Mouse (Mus musculus): ENCODE data around the gene Rpl13a. TPM values are rescaled to one million over a fixed set of nuclear protein-coding genes. Genes with fewer than 3 reads are reported as not detected.

Gene Rpl13a
- polyA plus RNA-seq, 1 experiment from 2014 or later = 1,616 TPM

DNA sequence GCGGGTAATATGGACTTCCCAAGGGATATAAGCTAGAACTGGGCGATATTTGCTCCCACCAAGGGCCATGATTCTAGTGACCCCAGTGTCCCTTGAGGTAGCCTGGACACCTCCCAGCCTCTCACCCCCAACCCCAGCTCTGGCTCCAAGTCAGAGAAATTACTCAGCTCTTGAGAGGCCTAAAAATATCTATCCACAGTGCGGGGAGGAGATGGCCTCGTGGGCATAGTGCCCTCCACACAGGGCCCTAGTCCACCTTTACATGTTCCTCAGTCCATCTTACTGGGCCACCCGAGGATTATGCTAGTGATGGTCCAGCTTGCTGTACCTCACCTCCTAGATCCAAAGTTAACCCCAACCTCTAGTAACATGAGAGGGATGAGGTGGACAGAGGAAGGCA lies 36.3 kb upstream of the Rpl13a start:
- ATAC-seq = no peak
- peaks cover 4% of the 10 kb centered on the region for H3K9me3 ChIP-seq (ENCODE audit: control insufficient read depth)
- H3K27ac ChIP-seq (ENCODE audit: low read depth, low read length) = no peak overlapping the region
- H3K36me3 ChIP-seq (ENCODE audit: control insufficient read depth, insufficient read depth) = peaks cover 7% of the 10 kb centered on the region; the same call in 1 of the 2 replicates
- no peak overlapping the region for H3K4me3 ChIP-seq (ENCODE audit: low read depth, low read length)
- H3K27me3 ChIP-seq (replicated peaks; ENCODE audit: control insufficient read depth, insufficient read depth, low read length) = peaks cover 71% of the 10 kb centered on the region
- no peak overlapping the region for H3K9ac ChIP-seq (ENCODE audit: low read depth, low read length)
- H3K4me2 ChIP-seq (replicated peaks; ENCODE audit: low read depth) = no peak overlapping the region
- no peak for TF ChIP-seq CTCF (IDR thresholded peaks at IDR 0.05; ENCODE audit: low read depth)
- WGBS = 59% methylated on average over 5 of the region's 5 CpGs
- peaks cover 5% of the 10 kb centered on the region; the same call in 1 of the 2 replicates for H3K4me1 ChIP-seq (replicated peaks; ENCODE audit: control insufficient read depth, insufficient read depth, low read length)

GRCm38 (mm10) chr7:45163735-45164490 lies 35.4 kb upstream of the Rpl13a start, which contains the start of gene Slc17a7:
Gene Slc17a7, plus strand, starts transcription at chr7:45163949.
- peak within 1 kb of the TSS; percentile 78 for H3K4me2 ChIP-seq (replicated peaks; ENCODE audit: low read depth)
- TF ChIP-seq CTCF (IDR thresholded peaks at IDR 0.05; ENCODE audit: low read depth) = no peak
- ATAC-seq = 0 out of 2 replicates have a peak, but pooled peaks have one; percentile 19
- 3% methylated on average over 41 of the region's 41 CpGs for WGBS
- H3K36me3 ChIP-seq (ENCODE audit: control insufficient read depth, insufficient read depth) = peaks cover 15% of the 10 kb centered on the region
- H3K9me3 ChIP-seq (ENCODE audit: control insufficient read depth) = no peaks in the 10 kb centered on the region; the same call in 1 of the 2 replicates
- H3K27ac ChIP-seq (ENCODE audit: low read depth, low read length) = no peak within 1 kb of the TSS
- peak within 1 kb of the TSS; percentile 47 for H3K4me3 ChIP-seq (ENCODE audit: low read depth, low read length)
- peaks cover 5% of the 10 kb centered on the region; the same call in 1 of the 2 replicates for H3K4me1 ChIP-seq (replicated peaks; ENCODE audit: control insufficient read depth, insufficient read depth, low read length)
- peak within 1 kb of the TSS; percentile 50; the same call in 1 of the 2 replicates for H3K9ac ChIP-seq (ENCODE audit: low read depth, low read length)
- H3K27me3 ChIP-seq (replicated peaks; ENCODE audit: control insufficient read depth, insufficient read depth, low read length) = peaks cover 63% of the 10 kb centered on the region

DNA sequence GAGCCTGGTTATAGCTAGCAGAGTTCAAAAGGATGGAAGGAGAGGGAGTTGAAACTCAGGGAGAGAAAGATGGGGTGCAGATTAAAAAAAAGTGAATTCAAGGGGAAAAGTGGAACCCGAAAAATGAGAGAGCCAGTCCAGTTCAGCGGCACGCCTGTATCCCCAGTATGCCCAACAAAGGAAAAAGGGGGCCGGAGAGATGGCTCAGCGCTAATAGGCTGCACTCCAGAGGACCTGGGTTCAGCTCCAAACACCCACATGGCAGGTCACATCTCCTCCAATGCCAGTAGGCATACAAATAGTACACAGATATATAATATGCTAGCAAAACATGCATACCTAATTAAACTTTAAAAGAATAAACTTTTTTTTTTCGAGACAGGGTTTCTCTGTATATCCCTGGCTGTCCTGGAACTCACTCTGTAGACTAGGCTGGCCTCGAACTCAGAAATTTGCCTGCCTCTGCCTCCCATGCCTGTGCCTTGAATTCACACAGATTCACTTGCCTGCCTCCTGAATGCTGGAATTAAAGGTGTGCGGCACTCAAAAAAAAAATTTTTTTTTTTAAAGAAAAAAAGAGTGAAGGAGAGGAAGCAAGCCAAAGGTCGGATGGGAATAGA lies 34.5 kb upstream of the Rpl13a start:
- no peak for TF ChIP-seq CTCF (IDR thresholded peaks at IDR 0.05; ENCODE audit: low read depth)
- H3K36me3 ChIP-seq (ENCODE audit: control insufficient read depth, insufficient read depth) = peaks cover 22% of the 10 kb centered on the region
- no peak overlapping the region for H3K4me2 ChIP-seq (replicated peaks; ENCODE audit: low read depth)
- H3K4me3 ChIP-seq (ENCODE audit: low read depth, low read length) = peak overlapping the region; percentile 47; the same call in 1 of the 2 replicates
- H3K9me3 ChIP-seq (ENCODE audit: control insufficient read depth) = no peaks in the 10 kb centered on the region
- H3K4me1 ChIP-seq (replicated peaks; ENCODE audit: control insufficient read depth, insufficient read depth, low read length) = peaks cover 5% of the 10 kb centered on the region; the same call in 1 of the 2 replicates
- no peak overlapping the region for H3K27ac ChIP-seq (ENCODE audit: low read depth, low read length)
- no peak overlapping the region for H3K9ac ChIP-seq (ENCODE audit: low read depth, low read length)
- WGBS = 69% methylated on average over 9 of the region's 9 CpGs
- no peak for ATAC-seq
- peaks cover 55% of the 10 kb centered on the region for H3K27me3 ChIP-seq (replicated peaks; ENCODE audit: control insufficient read depth, insufficient read depth, low read length)

- ATAC-seq = no peak
- Histone ChIP-seq H3K36me3 (ENCODE audit: control insufficient read depth, insufficient read depth) (peaks cover 28% of the 10 kb centered on the region), H3K27me3 (replicated peaks; ENCODE audit: control insufficient read depth, insufficient read depth, low read length) (peaks cover 50% of the 10 kb centered on the region), H3K4me3 (ENCODE audit: low read depth, low read length) (peak overlapping the region; percentile 36), H3K27ac (ENCODE audit: low read depth, low read length) (no peak overlapping the region), H3K9me3 (ENCODE audit: control insufficient read depth) (no peaks in the 10 kb centered on the region), H3K4me1 (replicated peaks; ENCODE audit: control insufficient read depth, insufficient read depth, low read length) (peaks cover 5% of the 10 kb centered on the region; the same call in 1 of the 2 replicates), H3K4me2 (replicated peaks; ENCODE audit: low read depth) (peak overlapping the region; percentile 71), H3K9ac (ENCODE audit: low read depth, low read length) (0 out of 2 replicates have a peak overlapping the region, but pooled peaks have one; percentile 7)
- no peak for TF ChIP-seq CTCF (IDR thresholded peaks at IDR 0.05; ENCODE audit: low read depth)
- 25% methylated on average over 6 of the region's 6 CpGs for WGBS
These were observed 34.0 kb upstream of the Rpl13a start for GRCm38 (mm10) chr7:45162551-45162950.

GRCm38 (mm10) chr7:45161612-45162473 lies 33.3 kb upstream of the Rpl13a start:
- Histone ChIP-seq H3K36me3 (ENCODE audit: control insufficient read depth, insufficient read depth) (peaks cover 30% of the 10 kb centered on the region), H3K9ac (ENCODE audit: low read depth, low read length) (0 out of 2 replicates have a peak overlapping the region, but pooled peaks have one; percentile 7), H3K27ac (ENCODE audit: low read depth, low read length) (no peak overlapping the region), H3K27me3 (replicated peaks; ENCODE audit: control insufficient read depth, insufficient read depth, low read length) (peaks cover 45% of the 10 kb centered on the region), H3K4me2 (replicated peaks; ENCODE audit: low read depth) (peak overlapping the region; percentile 71), H3K4me1 (replicated peaks; ENCODE audit: control insufficient read depth, insufficient read depth, low read length) (peaks cover 5% of the 10 kb centered on the region; the same call in 1 of the 2 replicates), H3K4me3 (ENCODE audit: low read depth, low read length) (peak overlapping the region; percentile 36), H3K9me3 (ENCODE audit: control insufficient read depth) (no peaks in the 10 kb centered on the region)
- peak; percentile 89 for TF ChIP-seq CTCF (IDR thresholded peaks at IDR 0.05; ENCODE audit: low read depth)
- WGBS = 4% methylated on average over 35 of the region's 35 CpGs
- ATAC-seq = peak; percentile 71
